Mouse (Mus musculus) myocyte (in vitro differentiated cells): ENCODE data around the gene Ces1a. TPM values are rescaled to one million over a fixed set of nuclear protein-coding genes. Genes with fewer than 3 reads are reported as not detected.

Source experiments
- H3K27me3 ChIP-seq: one replicate; pipeline ENCODE4 v1.6.1; 2011; ENCODE audit not compliant: control insufficient read depth, insufficient read depth, insufficient read length
- H3K36me3 ChIP-seq: one replicate; pipeline ENCODE4 v1.6.1; 2011; ENCODE audit not compliant: control insufficient read depth, insufficient read depth
- H3K4me2 ChIP-seq: one replicate; pipeline ENCODE4 v1.6.1; 2011; ENCODE audit warnings: low read depth, control low read depth
- H3K4me3 ChIP-seq: one replicate; pipeline ENCODE4 v1.5.1; 2011; ENCODE audit warnings: mild to moderate bottlenecking, control low read depth, moderate library complexity
- H3K79me2 ChIP-seq: one replicate; pipeline ENCODE4 v1.6.1; 2011; ENCODE audit not compliant: control insufficient read depth, insufficient read depth
- H3ac ChIP-seq: one replicate; pipeline ENCODE4 v1.6.1; 2011; ENCODE audit not compliant: control insufficient read depth, insufficient read length
- CEBPB ChIP-seq: IDR thresholded peaks from 2 replicates; pipeline ENCODE4 v1.6.1; 2011; ENCODE audit warnings: mild to moderate bottlenecking, moderate library complexity; ENCODE audit not compliant: poor library complexity, insufficient read depth, severe bottlenecking
- E2F4 ChIP-seq: IDR thresholded peaks from one replicate; pipeline ENCODE4 v1.6.1; 2011; ENCODE audit warnings: mild to moderate bottlenecking, control low read depth, moderate library complexity; ENCODE audit not compliant: insufficient read depth
- MAX ChIP-seq: IDR thresholded peaks from one replicate; pipeline ENCODE4 v1.6.1; 2011; ENCODE audit warnings: low read depth, mild to moderate bottlenecking, control low read depth
- MYOD1 ChIP-seq, 3 experiments: IDR thresholded peaks; one replicate each; pipeline ENCODE4 v1.6.1; 2011; ENCODE audit warnings: control low read depth in 2 of 3, low read depth in 2 of 3, mild to moderate bottlenecking in 2 of 3, moderate library complexity in 1 of 3; ENCODE audit not compliant: insufficient read length in 2 of 3, control insufficient read depth in 1 of 3
- MYOG ChIP-seq, 3 experiments: IDR thresholded peaks; one replicate each; pipeline ENCODE4 v1.6.1; 2011; ENCODE audit warnings: control low read depth in 2 of 3, low read depth in 2 of 3, mild to moderate bottlenecking in 2 of 3; ENCODE audit not compliant: insufficient read length in 2 of 3, control insufficient read depth in 1 of 3, insufficient read depth in 1 of 3
- POLR2A ChIP-seq: IDR thresholded peaks from one replicate; pipeline ENCODE4 v1.6.1; 2011; ENCODE audit warnings: low read depth, mild to moderate bottlenecking, control low read depth, moderate library complexity; ENCODE audit not compliant: insufficient read length
- POLR2AphosphoS2 ChIP-seq: IDR thresholded peaks from one replicate; pipeline ENCODE4 v1.6.1; 2011; ENCODE audit warnings: low read depth, control low read depth; ENCODE audit not compliant: insufficient read length
- REST ChIP-seq: IDR thresholded peaks from one replicate; pipeline ENCODE4 v1.6.1; 2011; ENCODE audit warnings: mild to moderate bottlenecking, control low read depth, moderate library complexity; ENCODE audit not compliant: insufficient read depth, insufficient read length
- SRF ChIP-seq: IDR thresholded peaks from one replicate; pipeline ENCODE4 v1.6.1; 2011; ENCODE audit warnings: low read depth; ENCODE audit not compliant: control insufficient read depth, insufficient read length
- TCF12 ChIP-seq: IDR thresholded peaks from one replicate; pipeline ENCODE4 v1.6.1; 2011; ENCODE audit warnings: mild to moderate bottlenecking, control low read depth; ENCODE audit not compliant: poor library complexity, insufficient read depth, severe bottlenecking
- TCF3 ChIP-seq: IDR thresholded peaks from one replicate; pipeline ENCODE4 v1.6.1; 2011; ENCODE audit warnings: low read depth, control low read depth; ENCODE audit not compliant: insufficient read length
- USF1 ChIP-seq: IDR thresholded peaks from one replicate; pipeline ENCODE4 v1.6.1; 2011; ENCODE audit warnings: low read depth, mild to moderate bottlenecking, control low read depth, moderate library complexity
- polyA plus RNA-seq: library from polyadenylated mRNA; unstranded; fragments of >200 nt; fragmentation: generic; extraction: Trizol; gene quantifications from one replicate; pipeline ENCODE4 v1.2.1, GENCODE M21; 2012; ENCODE audit warnings: missing spikeins

Ces1a gene
- 0.16 TPM for polyA plus RNA-seq

- Histone ChIP-seq H3ac (no peak within 1 kb of the TSS), H3K79me2 (no peaks in the 10 kb centered on the region), H3K4me2 (no peak within 1 kb of the TSS), H3K27me3 (no peaks in the 10 kb centered on the region), H3K36me3 (no peaks in the 10 kb centered on the region), H3K4me3 (no peak within 1 kb of the TSS)
- TF ChIP-seq TCF12: no peak
- no peak for TF ChIP-seq POLR2AphosphoS2
- no peak for TF ChIP-seq MYOG (IDR thresholded peaks at IDR 0.05; ENCODE audit: control insufficient read depth in 1 of 3, insufficient read depth in 1 of 3, insufficient read length in 2 of 3, low read depth in 2 of 3)
- no peak for TF ChIP-seq E2F4
- no peak for TF ChIP-seq MAX
- no peak for TF ChIP-seq MYOD1 (IDR thresholded peaks at IDR 0.05; ENCODE audit: control insufficient read depth in 1 of 3, insufficient read length in 2 of 3, low read depth in 2 of 3)
- no peak for TF ChIP-seq CEBPB
These were observed at the start of gene Ces1a for GRCm38 (mm10) chr8:93048092-93048491. Ces1a (minus strand) TSS chr8:93048192.

GRCm38 (mm10) chr8:93095376-93095775, 47.4 kb upstream of the Ces1a start:
- Histone ChIP-seq H3K4me2 (no peak overlapping the region), H3ac (no peak overlapping the region), H3K36me3 (no peaks in the 10 kb centered on the region), H3K27me3 (no peaks in the 10 kb centered on the region), H3K79me2 (no peaks in the 10 kb centered on the region), H3K4me3 (no peak overlapping the region)
- TF ChIP-seq MYOD1 (IDR thresholded peaks at IDR 0.05; ENCODE audit: control insufficient read depth in 1 of 3, insufficient read length in 2 of 3, low read depth in 2 of 3) (no peak), MAX (no peak), POLR2A (no peak), E2F4 (no peak), TCF3 (no peak), USF1 (no peak), CEBPB (no peak), TCF12 (no peak), REST (no peak), SRF (no peak), POLR2AphosphoS2 (no peak), MYOG (IDR thresholded peaks at IDR 0.05; ENCODE audit: control insufficient read depth in 1 of 3, insufficient read depth in 1 of 3, insufficient read length in 2 of 3, low read depth in 2 of 3) (no peak)

- H3K4me2 ChIP-seq: no peak overlapping the region
- H3K4me3 ChIP-seq: no peak overlapping the region
These were observed 43.3 kb upstream of the Ces1a start for GRCm38 (mm10) chr8:93091324-93091723.

GRCm38 (mm10) chr8:93088686-93089122, 40.7 kb upstream of the Ces1a start:
- H3K4me3 ChIP-seq: no peak overlapping the region
- TF ChIP-seq REST (no peak), SRF (no peak), POLR2AphosphoS2 (no peak), USF1 (no peak)
- no peaks in the 10 kb centered on the region for H3K36me3 ChIP-seq
- H3K4me2 ChIP-seq: no peak overlapping the region
- no peak overlapping the region for H3ac ChIP-seq
- H3K27me3 ChIP-seq: no peaks in the 10 kb centered on the region
- H3K79me2 ChIP-seq: no peaks in the 10 kb centered on the region

More at GRCm38 (mm10) chr8:93091324-93091723, 43.3 kb upstream of the Ces1a start:
- Histone ChIP-seq H3K27me3 (no peaks in the 10 kb centered on the region), H3K36me3 (no peaks in the 10 kb centered on the region), H3ac (no peak overlapping the region), H3K79me2 (no peaks in the 10 kb centered on the region)
- TF ChIP-seq MAX (no peak), TCF12 (no peak), MYOD1 (IDR thresholded peaks at IDR 0.05; ENCODE audit: control insufficient read depth in 1 of 3, insufficient read length in 2 of 3, low read depth in 2 of 3) (no peak), E2F4 (no peak), POLR2A (no peak), USF1 (no peak), TCF3 (no peak), CEBPB (no peak), SRF (no peak), POLR2AphosphoS2 (no peak), MYOG (IDR thresholded peaks at IDR 0.05; ENCODE audit: control insufficient read depth in 1 of 3, insufficient read depth in 1 of 3, insufficient read length in 2 of 3, low read depth in 2 of 3) (no peak), REST (no peak)

GRCm38 (mm10) chr8:93088193-93088592, 40.2 kb upstream of the Ces1a start:
- Histone ChIP-seq H3K27me3 (no peaks in the 10 kb centered on the region), H3K79me2 (no peaks in the 10 kb centered on the region), H3K36me3 (no peaks in the 10 kb centered on the region), H3K4me3 (no peak overlapping the region), H3ac (no peak overlapping the region), H3K4me2 (no peak overlapping the region)
- TF ChIP-seq MYOD1 (IDR thresholded peaks at IDR 0.05; ENCODE audit: control insufficient read depth in 1 of 3, insufficient read length in 2 of 3, low read depth in 2 of 3): no peak
- no peak for TF ChIP-seq TCF3
